Mouse (Mus musculus): ENCODE data around the gene Timm8a1.

The Timm8a1 gene

DNA sequence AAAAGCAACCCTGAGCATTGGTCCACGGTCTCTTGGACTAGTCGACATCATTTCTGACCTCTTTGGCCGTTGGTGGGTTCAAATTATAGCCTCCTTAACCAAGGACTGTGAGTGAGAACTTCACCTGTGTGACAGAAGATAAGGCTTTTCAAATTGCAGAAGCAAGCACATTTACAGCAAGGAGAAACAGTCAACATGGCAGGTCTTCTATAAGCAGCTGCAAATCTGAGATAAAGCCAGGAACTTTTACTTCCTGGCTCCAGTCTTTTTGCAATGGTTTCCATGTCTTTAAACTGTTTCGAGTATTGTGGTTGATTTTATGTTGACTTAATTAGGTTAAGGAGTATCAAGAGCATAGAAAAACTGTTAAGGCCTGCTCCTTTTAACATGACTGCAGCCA, 17.9 kb downstream of the Timm8a1 start:
- no peak for DNase-seq

DNA sequence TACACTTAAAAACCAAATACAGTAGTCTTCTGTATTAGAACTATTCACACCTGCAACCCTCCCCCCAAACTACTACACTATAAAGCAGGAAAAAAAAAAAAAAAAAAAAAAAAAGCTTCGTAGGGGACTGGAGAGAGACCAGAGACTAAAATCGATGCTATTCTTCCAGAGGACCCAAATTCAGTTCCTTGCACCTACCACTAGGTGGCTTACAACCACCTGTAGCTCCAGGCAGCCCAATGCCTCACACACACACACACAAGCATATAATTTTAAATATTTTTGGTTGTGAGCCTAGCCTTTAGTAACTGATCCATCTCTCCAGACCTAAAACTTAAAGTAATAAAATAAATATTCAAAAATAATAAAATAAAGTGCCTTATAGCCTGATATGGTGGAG, 32.2 kb downstream of the Timm8a1 start:
- no peak for DNase-seq

DNA sequence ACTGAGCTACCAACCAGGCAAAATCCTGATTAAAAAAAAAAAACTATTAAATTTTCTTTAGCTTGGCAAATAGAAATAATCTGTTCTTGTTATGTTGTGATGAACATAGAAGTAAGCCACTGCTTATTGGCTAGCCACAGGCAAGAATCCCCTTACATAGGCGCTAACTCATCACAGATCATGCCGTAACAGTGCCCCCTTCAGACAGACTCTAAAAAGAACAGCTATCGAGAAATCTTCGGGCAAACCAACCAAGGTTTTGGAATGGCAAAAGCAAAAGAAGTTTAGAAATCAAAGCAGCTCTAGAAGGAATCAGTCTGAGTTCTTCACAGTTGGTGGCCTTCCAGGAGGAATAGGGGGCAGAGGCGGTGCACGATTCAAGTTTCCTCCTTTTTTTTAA, 33.7 kb downstream of the Timm8a1 start:
- DNase-seq, result no peak

DNA sequence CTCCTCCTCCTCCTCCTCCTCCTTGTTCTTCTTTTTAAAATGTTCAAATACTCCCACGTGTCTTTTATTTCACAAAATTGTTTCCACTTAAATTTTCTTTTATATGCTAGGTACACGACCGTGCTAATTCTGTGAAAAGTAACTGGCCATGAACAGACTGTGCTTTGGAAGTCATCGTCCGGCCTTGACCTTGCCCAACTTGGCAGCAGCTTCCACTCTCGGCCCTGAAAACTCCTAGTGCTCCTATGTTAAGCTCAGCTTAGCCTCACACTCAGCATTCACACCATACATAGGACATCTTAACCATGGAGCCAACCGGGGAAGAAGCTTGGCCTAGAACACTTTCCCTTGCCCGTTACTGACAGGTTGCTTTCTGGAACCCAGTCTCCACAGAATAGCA, 41.0 kb downstream of the Timm8a1 start:
- no peak for DNase-seq
